ENCODE assay signal across 24 mouse cellular contexts in genomic region chr11:64035709-64036108, GRCm38 (mm10).
"Had no signal": no experiment of that assay in that cellular context is flagged by ENCODE, and none has a peak within 500 bp of the region (broad histone marks: within the 10 kb centered on the region; RNA-seq: fewer than 3 reads in every experiment).

No protein-coding gene starts in this region.

- H3K4me2 ChIP-seq: heart, embryonic 11.5 days; heart, embryonic 13.5 days; heart, embryonic 15.5 days; hindbrain, embryonic 13.5 days; hindbrain, embryonic 15.5 days; limb, embryonic 12.5 days; liver, embryonic 13.5 days; liver, embryonic 15.5 days had no signal

- ATAC-seq: hindbrain, postnatal 0 days; intestine, embryonic 16.5 days had no signal

- H3K27ac ChIP-seq: heart, embryonic 13.5 days; heart, embryonic 15.5 days; hindbrain, embryonic 13.5 days; hindbrain, embryonic 15.5 days; hindbrain, postnatal 0 days; layer of hippocampus, adult 2 months; left cerebral cortex, adult 2 months; limb, embryonic 10.5 days; limb, embryonic 12.5 days; liver, embryonic 13.5 days; liver, embryonic 15.5 days had no signal

- H3K36me3 ChIP-seq: heart, embryonic 13.5 days; heart, embryonic 15.5 days; hindbrain, embryonic 13.5 days; hindbrain, embryonic 15.5 days; limb, embryonic 10.5 days; limb, embryonic 12.5 days; liver, embryonic 13.5 days; liver, embryonic 15.5 days had no signal

- DNase-seq: gastrocnemius, postnatal 14 days; gastrocnemius, postnatal 36 days; heart, adult 18-20 months; heart, postnatal 14 days; heart, postnatal 36 days; kidney, adult 11 months; kidney, adult 8-10 months; kidney, postnatal 10 days; kidney, postnatal 25 days; kidney, postnatal 4 days; liver; liver, embryonic 13.5 days had no signal

- H3K9ac ChIP-seq: heart, embryonic 13.5 days; heart, embryonic 15.5 days; hindbrain, embryonic 13.5 days; hindbrain, embryonic 15.5 days; limb, embryonic 12.5 days; liver, embryonic 13.5 days; liver, embryonic 15.5 days had no signal

- H3K4me3 ChIP-seq: heart, embryonic 13.5 days; heart, embryonic 15.5 days; hindbrain, embryonic 13.5 days; hindbrain, embryonic 15.5 days; layer of hippocampus, adult 2 months; left cerebral cortex, adult 2 months; limb, embryonic 10.5 days; limb, embryonic 12.5 days; liver, embryonic 13.5 days; liver, embryonic 15.5 days had no signal

- H3K9me3 ChIP-seq: heart, embryonic 13.5 days; heart, embryonic 15.5 days; hindbrain, embryonic 13.5 days; hindbrain, embryonic 15.5 days; limb, embryonic 10.5 days; limb, embryonic 12.5 days; liver, embryonic 13.5 days; liver, embryonic 15.5 days had no signal

- H3K27me3 ChIP-seq: heart, embryonic 15.5 days; hindbrain, embryonic 15.5 days; liver, embryonic 13.5 days; liver, embryonic 15.5 days had no signal
